Mouse (Mus musculus) left cerebral cortex, postnatal 25 days (tissue): ENCODE measurements around the gene Ttc16. TPM values are rescaled to one million over a fixed set of nuclear protein-coding genes. Genes with fewer than 3 reads are reported as not detected.

ENCODE experiments used
- microRNA-seq, 2 experiments: library from miRNA; unstranded; fragments of <30 nt; microRNA quantifications; one replicate each; pipeline ENCODE4 v1.2.0; 2022
- total RNA-seq, 2 experiments: library from RNA; stranded (reverse); gene quantifications; 2 replicates each; pipeline ENCODE4 v1.2.3; 2021

Gene Ttc16
- total RNA-seq, 2 experiments from 2014 or later = 0.27 to 0.87 TPM

Small RNAs within 50 kb of the gene (microRNA-seq; reads per million reads assigned to microRNA genes)
- gene Mir2861 (0 to 0.99 reads per million in 2 experiments), gene Mir3960 (0 to 0.34 reads per million in 2 experiments)

Other genes starting within 250 kb of the Ttc16 start
- gene Fam102a, start 240.3 kb downstream of the Ttc16 start, total RNA-seq = 10 to 100 TPM; 52.2 to 57.8 TPM
- gene Dpm2, start 204.8 kb downstream of the Ttc16 start, total RNA-seq = 10 to 100 TPM; 76.1 to 81.8 TPM
- 1 to 10 TPM; 7.5 to 8.3 TPM for gene Pip5kl1, start 200.8 kb downstream of the Ttc16 start, total RNA-seq
- under 1 TPM; 0.80 to 0.94 TPM for gene 9430097D07Rik, start 199.9 kb downstream of the Ttc16 start, total RNA-seq
- 10 to 100 TPM; 40.1 to 41.1 TPM for gene St6galnac4, start 188.5 kb downstream of the Ttc16 start, total RNA-seq
- gene St6galnac6, start 175.9 kb downstream of the Ttc16 start, total RNA-seq = 100 to 1,000 TPM; 112 to 117 TPM
- gene Ak1, start 153.9 kb downstream of the Ttc16 start, total RNA-seq = 100 to 1,000 TPM; 157 to 159 TPM
- gene Eng, start 129.0 kb downstream of the Ttc16 start, total RNA-seq = 10 to 100 TPM; 21.9 to 25.0 TPM
- 1 to 10 TPM; 7.1 to 9.4 TPM for gene Fpgs, start 71.5 kb downstream of the Ttc16 start, total RNA-seq
- 100 to 1,000 TPM; 114 to 118 TPM for gene Cdk9, start 62.6 kb downstream of the Ttc16 start, total RNA-seq
- gene Sh2d3c, start 54.6 kb downstream of the Ttc16 start, total RNA-seq = 10 to 100 TPM; 27.8 to 30.8 TPM
- gene 6330409D20Rik, start 34.6 kb downstream of the Ttc16 start, total RNA-seq = 1 to 10 TPM; 2.3 to 2.4 TPM
- gene Tor2a, start 18.4 kb downstream of the Ttc16 start, total RNA-seq = 10 to 100 TPM; 29.9 to 31.0 TPM
- gene Ptrh1, start 153 bp upstream of the Ttc16 start, total RNA-seq = 1 to 10 TPM; 7.3 to 8.2 TPM
- under 1 TPM in 1 of 2 experiments, not detected in 1; 0.62 TPM for gene Cfap157, start 8.8 kb upstream of the Ttc16 start, total RNA-seq
- gene Stxbp1, start 71.6 kb upstream of the Ttc16 start, total RNA-seq = 1,000 to 10,000 TPM in 1 of 2 experiments, 100 to 1,000 TPM in 1; 957 to 1,021 TPM
- 10 to 100 TPM; 20.8 to 24.6 TPM for gene Fam129b, start 100.5 kb upstream of the Ttc16 start, total RNA-seq
- 100 to 1,000 TPM; 103 to 104 TPM for gene Rpl12, start 185.9 kb upstream of the Ttc16 start, total RNA-seq
- gene Lrsam1, start 186.0 kb upstream of the Ttc16 start, total RNA-seq = 10 to 100 TPM; 35.4 to 43.8 TPM
- 10 to 100 TPM; 23.6 to 27.0 TPM for gene Slc2a8, start 206.4 kb upstream of the Ttc16 start, total RNA-seq